Mouse (Mus musculus): ENCODE data around the gene Dhrs3. TPM values are rescaled to one million over a fixed set of nuclear protein-coding genes. Genes with fewer than 3 reads are reported as not detected.

The Dhrs3 gene
- total RNA-seq (2021), result 10 to 100 TPM; 59.5 to 63.7 TPM
- long read RNA-seq, experiment 1, transcript Dhrs3-206 (6 exons, 2,337 nt), result major isoform, 19 of 35 reads
- long read RNA-seq, experiment 1, partial matches to known transcripts, result 1 of 35 reads
- long read RNA-seq, experiment 1, other reads (novel, unspliced or antisense), result 14 of 35 reads
- long read RNA-seq, experiment 2, transcript Dhrs3-206 (6 exons, 2,337 nt), result major isoform, 17 of 28 reads
- long read RNA-seq, experiment 2, partial matches to known transcripts, result 0 of 28 reads
- long read RNA-seq, experiment 2, other reads (novel, unspliced or antisense), result 10 of 28 reads

DNA sequence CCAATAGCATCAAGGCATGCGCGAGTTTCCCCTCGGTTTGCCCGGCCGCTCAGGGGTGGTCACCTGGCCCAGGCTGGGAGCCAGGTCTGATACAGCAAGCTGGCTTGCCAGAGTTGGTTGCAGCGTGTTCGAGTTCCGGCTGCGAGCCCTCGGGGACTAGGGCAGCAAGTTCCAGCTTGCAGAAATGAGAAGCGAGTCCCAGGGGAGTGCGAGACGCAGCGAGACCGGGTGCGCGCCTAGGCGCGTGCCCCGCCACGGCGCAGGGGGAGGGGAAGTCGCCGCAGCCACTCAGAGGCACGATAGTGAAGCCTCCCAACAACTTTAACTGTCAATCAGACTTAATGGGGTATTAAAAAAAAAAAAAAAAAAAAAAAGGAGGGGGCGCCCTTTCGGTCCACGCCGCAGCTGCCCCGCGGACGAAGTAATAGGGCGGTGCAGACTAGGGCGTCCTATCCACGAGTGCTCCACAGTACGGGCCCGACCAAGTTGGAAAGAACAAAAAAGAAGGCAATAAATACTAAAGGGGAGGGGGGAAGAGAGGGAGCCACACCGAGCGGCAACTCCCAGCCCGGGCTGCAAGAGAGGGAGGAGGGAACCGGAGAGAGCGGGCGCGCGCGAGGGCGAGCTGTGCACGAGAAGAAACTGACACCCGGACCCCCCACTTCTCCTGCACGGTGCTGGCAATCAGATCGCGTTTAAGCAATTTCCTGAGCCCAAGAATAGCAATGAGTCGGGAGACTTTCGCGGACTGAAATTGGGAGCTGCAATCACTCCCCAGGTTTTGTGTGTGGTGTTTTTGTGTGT, at the start of gene Dhrs3:
TSS of gene Dhrs3 (plus strand) at position 695 of the 804 bp plus-strand sequence.
- Histone ChIP-seq H3K4me3 (peak within 1 kb of the TSS; percentile 96), H3K27ac (peak within 1 kb of the TSS; percentile 95)
- TF ChIP-seq CTCF (IDR thresholded peaks at IDR 0.05), result no peak
- intact Hi-C loops (cut with DNase I), result loop anchor here (1.0 to 5.0 kb wide), 4 partner anchors 38 to 395 kb away; no protein-coding TSS in a partner anchor
- DNase-seq, result peak; percentile 94

GRCm38 (mm10) chr4:144861756-144862505, 30.7 kb upstream of the Dhrs3 start:
- no peak overlapping the region for H3K4me3 ChIP-seq
- no peak for TF ChIP-seq CTCF (IDR thresholded peaks at IDR 0.05)
- H3K27ac ChIP-seq, result no peak overlapping the region
- intact Hi-C loops (cut with DNase I), result no loop called here
- DNase-seq, result no peak

GRCm38 (mm10) chr4:144867926-144868325, 24.7 kb upstream of the Dhrs3 start:
- H3K27ac ChIP-seq, result no peak overlapping the region
- DNase-seq, result no peak
- intact Hi-C loops (cut with DNase I), result no loop called here
- TF ChIP-seq CTCF (IDR thresholded peaks at IDR 0.05), result no peak
- H3K4me3 ChIP-seq, result no peak overlapping the region

GRCm38 (mm10) chr4:144868584-144868983, 24.0 kb upstream of the Dhrs3 start:
- H3K27ac ChIP-seq, result no peak overlapping the region
- no peak for TF ChIP-seq CTCF (IDR thresholded peaks at IDR 0.05)
- H3K4me3 ChIP-seq, result no peak overlapping the region
- DNase-seq, result no peak
- intact Hi-C loops (cut with DNase I), result no loop called here

DNA sequence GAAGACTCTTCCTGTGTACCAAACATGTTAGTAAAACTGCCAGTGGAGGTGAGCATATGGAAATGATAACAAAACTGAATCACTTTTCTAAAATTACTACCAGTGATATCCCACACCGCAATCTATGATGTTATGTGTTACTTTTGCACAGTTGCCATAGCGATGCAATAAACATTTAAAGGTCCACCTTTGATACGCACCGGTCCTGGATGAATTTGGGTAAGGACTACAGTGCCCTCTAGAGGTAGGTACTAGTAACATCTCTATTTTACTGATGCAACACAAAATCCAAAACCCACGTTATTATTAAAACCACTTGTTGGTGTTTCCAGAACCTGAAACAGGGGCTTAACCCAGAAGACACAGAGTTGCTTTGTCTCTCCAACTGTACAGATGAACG, 19.7 kb upstream of the Dhrs3 start:
- no peak overlapping the region for H3K27ac ChIP-seq
- intact Hi-C loops (cut with DNase I), result loop anchor here (10.0 kb wide), 2 partner anchors 108 to 422 kb away; no protein-coding TSS in a partner anchor
- peak; percentile 68 for TF ChIP-seq CTCF (IDR thresholded peaks at IDR 0.05)
- no peak overlapping the region for H3K4me3 ChIP-seq
- no peak for DNase-seq

- intact Hi-C loops (cut with DNase I), result loop anchor here (10.0 kb wide), 2 partner anchors 111 to 419 kb away; no protein-coding TSS in a partner anchor
- Histone ChIP-seq H3K27ac (peak overlapping the region; percentile 31; the same call in 1 of the 2 replicates), H3K4me3 (no peak overlapping the region)
- DNase-seq, result no peak
- no peak for TF ChIP-seq CTCF (IDR thresholded peaks at IDR 0.05)
Observed at GRCm38 (mm10) chr4:144875576-144876093, 17.0 kb upstream of the Dhrs3 start.

DNA sequence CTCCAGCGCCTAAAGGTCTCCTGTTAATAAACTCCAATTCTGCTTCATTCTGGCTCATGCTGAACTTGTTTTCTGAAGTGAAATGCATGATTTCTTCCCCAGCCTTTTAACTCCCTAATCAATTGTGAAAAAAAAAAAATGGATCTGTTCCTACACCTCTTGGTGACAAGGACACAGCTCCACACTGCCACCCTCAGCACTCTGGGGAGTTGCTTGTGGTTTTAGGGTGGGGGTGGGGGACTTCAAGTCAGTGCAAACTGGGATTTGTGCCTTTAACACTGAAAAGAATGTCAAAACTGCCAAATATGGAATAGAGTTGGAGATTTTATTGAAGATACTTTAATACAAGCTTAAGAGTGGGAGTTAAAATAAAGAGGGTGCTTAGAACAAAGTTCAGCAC, 13.1 kb upstream of the Dhrs3 start:
- no peak for DNase-seq
- intact Hi-C loops (cut with DNase I), result loop anchor here (10.0 kb wide), 2 partner anchors 115 to 415 kb away; no protein-coding TSS in a partner anchor
- Histone ChIP-seq H3K27ac (0 out of 2 replicates have a peak overlapping the region, but pooled peaks have one; percentile 12), H3K4me3 (no peak overlapping the region)
- no peak for TF ChIP-seq CTCF (IDR thresholded peaks at IDR 0.05)

- no peak for DNase-seq
- no peak for TF ChIP-seq CTCF (IDR thresholded peaks at IDR 0.05)
- Histone ChIP-seq H3K4me3 (no peak overlapping the region), H3K27ac (no peak overlapping the region)
- intact Hi-C loops (cut with DNase I), result no loop called here
Observed at GRCm38 (mm10) chr4:144881376-144881775, 11.3 kb upstream of the Dhrs3 start.

DNA sequence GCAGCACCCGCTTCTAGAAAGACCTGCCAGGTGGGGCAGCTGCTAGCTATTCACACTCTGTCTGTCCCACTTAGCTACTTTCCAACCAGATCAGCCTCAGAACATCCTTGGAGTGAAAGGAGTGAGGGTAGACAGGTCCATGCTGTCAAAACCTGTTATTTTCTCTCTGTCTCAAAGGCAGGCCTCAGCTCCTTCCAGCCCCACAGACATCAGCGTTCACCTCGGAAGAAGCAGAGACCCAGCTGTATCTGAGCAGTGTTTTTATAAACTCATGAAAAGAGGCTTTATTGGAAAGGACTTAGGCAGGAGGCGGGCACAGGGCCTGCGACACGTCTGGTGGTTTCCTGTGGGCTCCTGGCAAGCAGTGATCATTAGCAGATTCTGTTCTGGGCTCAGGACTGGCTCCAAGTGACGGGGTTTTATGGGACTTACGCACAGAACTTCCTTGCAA, 9.7 kb upstream of the Dhrs3 start:
- Histone ChIP-seq H3K4me3 (no peak overlapping the region), H3K27ac (no peak overlapping the region)
- intact Hi-C loops (cut with DNase I), result no loop called here
- no peak for DNase-seq
- no peak for TF ChIP-seq CTCF (IDR thresholded peaks at IDR 0.05)

DNA sequence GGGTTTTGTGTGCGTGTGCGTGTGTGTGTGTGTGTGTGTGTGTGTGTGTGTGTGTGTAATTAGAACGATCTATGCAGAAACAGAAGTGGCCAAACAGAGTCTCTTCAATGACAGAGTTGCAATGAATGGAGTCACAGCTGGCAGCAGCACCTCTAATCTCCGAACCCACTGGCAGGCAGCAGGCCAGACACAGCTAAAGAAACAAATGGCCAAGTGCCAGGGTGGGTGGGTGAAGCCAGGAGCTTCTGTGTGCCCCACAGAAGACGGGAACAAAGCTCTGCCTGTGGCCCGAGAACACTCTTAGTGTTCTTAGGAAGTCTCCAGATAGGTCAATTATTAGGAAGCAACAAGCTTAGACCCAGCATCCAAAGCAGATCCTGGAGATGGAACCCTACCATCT, 6.2 kb upstream of the Dhrs3 start:
- no peak for DNase-seq
- no peak overlapping the region for H3K4me3 ChIP-seq
- intact Hi-C loops (cut with DNase I), result no loop called here
- TF ChIP-seq CTCF (IDR thresholded peaks at IDR 0.05), result no peak
- no peak overlapping the region for H3K27ac ChIP-seq

- TF ChIP-seq CTCF (IDR thresholded peaks at IDR 0.05), result no peak
- intact Hi-C loops (cut with DNase I), result no loop called here
- no peak for DNase-seq
- Histone ChIP-seq H3K4me3 (no peak overlapping the region), H3K27ac (no peak overlapping the region; the same call in 1 of the 2 replicates)
Observed at GRCm38 (mm10) chr4:144888750-144889149, 3.9 kb upstream of the Dhrs3 start.

All from gastrocnemius, adult 2 months (tissue).